Mouse (Mus musculus): Measurements from ENCODE around the gene Slc22a15.

Slc22a15 gene

GRCm38 (mm10) chr3:101812341-101812962, 111.8 kb downstream of the Slc22a15 start:
- DNase-seq (ENCODE audit: low spot score in 2 of 2): peak; percentile 9 to 44

- DNase-seq (ENCODE audit: low spot score in 2 of 2): no peak
Measured at GRCm38 (mm10) chr3:101811931-101812330, 112.3 kb downstream of the Slc22a15 start.

- no peak for DNase-seq (ENCODE audit: low spot score in 2 of 2)
Measured at GRCm38 (mm10) chr3:101807646-101808045, 116.6 kb downstream of the Slc22a15 start.

GRCm38 (mm10) chr3:101806941-101807340, 117.3 kb downstream of the Slc22a15 start:
- no peak for DNase-seq (ENCODE audit: low spot score in 2 of 2)

GRCm38 (mm10) chr3:101806149-101806548, 118.1 kb downstream of the Slc22a15 start:
- peak; percentile 54 to 64 for DNase-seq (ENCODE audit: low spot score in 2 of 2)
